Mouse (Mus musculus): ENCODE results near the gene Chrm2. TPM values are rescaled to one million over a fixed set of nuclear protein-coding genes. Genes with fewer than 3 reads are reported as not detected.

The Chrm2 gene
- polyA plus RNA-seq, 1 experiment from 2014 or later: 13.8 TPM

GRCm38 (mm10) chr6:36517242-36517641, 129.4 kb downstream of the Chrm2 start:
- ATAC-seq (ENCODE audit: insufficient number of reproducible peaks, insufficient read depth, low FRiP score, low read depth): no peak
- Histone ChIP-seq H3K36me3 (ENCODE audit: control insufficient read depth, insufficient read depth, low read length) (no peaks in the 10 kb centered on the region), H3K4me3 (ENCODE audit: control insufficient read depth in 1 of 2, insufficient read depth in 1 of 2, low read depth in 1 of 2, low read length in 2 of 2) (no peak overlapping the region), H3K4me1 (ENCODE audit: control insufficient read depth in 2 of 2, insufficient read depth in 2 of 2, low read length in 2 of 2) (peaks cover 4 to 16% of the 10 kb centered on the region in 2 experiments; a peak in 3 of 4 replicates), H3K27me3 (ENCODE audit: control insufficient read depth, insufficient read depth, low read length) (no peaks in the 10 kb centered on the region), H3K9me3 (ENCODE audit: control insufficient read depth, low read length) (no peaks in the 10 kb centered on the region), H3K27ac (replicated peaks in 1 of 2; ENCODE audit: control insufficient read depth in 1 of 2, insufficient read depth in 1 of 2, low read depth in 2 of 2, low read length in 2 of 2) (peak overlapping the region; percentile 71 to 72), H3K9ac (ENCODE audit: low read length) (no peak overlapping the region; the same call in 1 of the 2 replicates), H3K4me2 (ENCODE audit: low read length) (no peak overlapping the region)
- WGBS: 35% methylated on average over 5 of the region's 5 CpGs

DNA sequence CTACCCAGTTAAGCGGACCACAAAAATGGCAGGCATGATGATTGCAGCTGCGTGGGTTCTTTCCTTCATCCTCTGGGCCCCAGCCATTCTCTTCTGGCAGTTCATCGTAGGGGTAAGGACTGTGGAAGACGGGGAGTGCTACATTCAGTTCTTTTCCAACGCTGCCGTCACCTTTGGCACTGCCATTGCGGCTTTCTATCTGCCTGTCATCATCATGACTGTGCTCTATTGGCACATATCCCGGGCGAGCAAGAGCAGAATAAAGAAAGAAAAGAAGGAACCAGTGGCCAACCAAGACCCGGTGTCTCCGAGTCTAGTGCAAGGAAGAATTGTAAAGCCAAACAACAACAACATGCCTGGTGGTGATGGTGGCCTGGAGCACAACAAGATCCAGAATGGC, 135.7 kb downstream of the Chrm2 start:
- H3K36me3 ChIP-seq (ENCODE audit: control insufficient read depth, insufficient read depth, low read length): peaks cover 11% of the 10 kb centered on the region
- H3K9ac ChIP-seq (ENCODE audit: low read length): no peak overlapping the region
- 91% methylated on average over 11 of the region's 11 CpGs for WGBS
- H3K4me1 ChIP-seq (ENCODE audit: control insufficient read depth in 2 of 2, insufficient read depth in 2 of 2, low read length in 2 of 2): no peaks in the 10 kb centered on the region
- no peak overlapping the region for H3K27ac ChIP-seq (replicated peaks in 1 of 2; ENCODE audit: control insufficient read depth in 1 of 2, insufficient read depth in 1 of 2, low read depth in 2 of 2, low read length in 2 of 2)
- no peaks in the 10 kb centered on the region for H3K9me3 ChIP-seq (ENCODE audit: control insufficient read depth, low read length)
- no peaks in the 10 kb centered on the region for H3K27me3 ChIP-seq (ENCODE audit: control insufficient read depth, insufficient read depth, low read length)
- no peak overlapping the region for H3K4me2 ChIP-seq (ENCODE audit: low read length)
- no peak overlapping the region for H3K4me3 ChIP-seq (ENCODE audit: control insufficient read depth in 1 of 2, insufficient read depth in 1 of 2, low read depth in 1 of 2, low read length in 2 of 2)
- ATAC-seq (ENCODE audit: insufficient number of reproducible peaks, insufficient read depth, low FRiP score, low read depth): no peak

DNA sequence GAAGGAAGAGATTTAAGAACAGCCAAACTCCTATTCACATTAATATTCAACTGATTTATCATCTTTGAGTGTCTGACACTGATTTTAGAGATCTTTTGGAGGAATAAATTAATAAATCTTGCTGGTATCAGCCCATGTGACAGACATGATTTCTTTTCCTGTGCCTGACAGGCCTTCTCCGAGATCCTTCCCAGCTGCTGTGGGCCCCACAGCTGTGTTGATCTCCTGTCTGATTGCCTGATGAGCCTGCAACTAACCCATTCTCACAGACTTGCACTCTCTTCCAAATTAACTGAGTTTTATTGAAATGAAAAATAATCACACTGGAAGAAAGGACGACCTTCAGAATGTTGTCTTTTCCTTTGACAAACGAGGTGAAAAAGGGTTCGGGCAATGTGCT, 140.6 kb downstream of the Chrm2 start:
- ATAC-seq (ENCODE audit: insufficient number of reproducible peaks, insufficient read depth, low FRiP score, low read depth): no peak
- Histone ChIP-seq H3K9me3 (ENCODE audit: control insufficient read depth, low read length) (no peaks in the 10 kb centered on the region), H3K4me2 (ENCODE audit: low read length) (no peak overlapping the region), H3K4me3 (ENCODE audit: control insufficient read depth in 1 of 2, insufficient read depth in 1 of 2, low read depth in 1 of 2, low read length in 2 of 2) (no peak overlapping the region), H3K36me3 (ENCODE audit: control insufficient read depth, insufficient read depth, low read length) (peaks cover 8% of the 10 kb centered on the region), H3K4me1 (ENCODE audit: control insufficient read depth in 2 of 2, insufficient read depth in 2 of 2, low read length in 2 of 2) (no peaks in the 10 kb centered on the region), H3K27me3 (ENCODE audit: control insufficient read depth, insufficient read depth, low read length) (no peaks in the 10 kb centered on the region), H3K27ac (replicated peaks in 1 of 2; ENCODE audit: control insufficient read depth in 1 of 2, insufficient read depth in 1 of 2, low read depth in 2 of 2, low read length in 2 of 2) (no peak overlapping the region), H3K9ac (ENCODE audit: low read length) (no peak overlapping the region)
- WGBS: 74% methylated on average over 4 of the region's 4 CpGs

DNA sequence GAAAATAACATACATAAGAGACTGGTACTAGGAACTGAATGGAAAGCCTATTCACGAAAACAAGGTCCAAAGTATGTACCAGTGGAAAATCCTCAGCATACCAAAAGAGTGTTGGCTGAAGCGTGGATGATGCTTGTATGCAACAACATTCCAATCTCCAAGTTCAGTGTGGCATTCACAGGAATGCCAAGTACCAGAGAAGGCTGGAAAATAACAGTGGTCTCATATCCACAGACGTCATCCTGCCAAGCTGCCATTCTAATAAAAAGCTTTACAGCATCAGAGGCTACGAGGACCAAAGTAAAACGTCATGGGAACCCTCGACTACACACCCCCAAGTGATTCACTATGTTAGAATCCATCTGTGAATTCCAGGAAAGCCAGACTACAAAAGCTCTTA, 153.4 kb downstream of the Chrm2 start:
- Histone ChIP-seq H3K27ac (replicated peaks in 1 of 2; ENCODE audit: control insufficient read depth in 1 of 2, insufficient read depth in 1 of 2, low read depth in 2 of 2, low read length in 2 of 2) (peak overlapping the region; percentile 50 to 80), H3K4me3 (ENCODE audit: control insufficient read depth in 1 of 2, insufficient read depth in 1 of 2, low read depth in 1 of 2, low read length in 2 of 2) (no peak overlapping the region), H3K36me3 (ENCODE audit: control insufficient read depth, insufficient read depth, low read length) (no peaks in the 10 kb centered on the region), H3K4me1 (ENCODE audit: control insufficient read depth in 2 of 2, insufficient read depth in 2 of 2, low read length in 2 of 2) (peaks cover 0 to 7% of the 10 kb centered on the region in 2 experiments; a peak in 1 of 4 replicates), H3K9me3 (ENCODE audit: control insufficient read depth, low read length) (no peaks in the 10 kb centered on the region), H3K27me3 (ENCODE audit: control insufficient read depth, insufficient read depth, low read length) (no peaks in the 10 kb centered on the region), H3K4me2 (ENCODE audit: low read length) (peak overlapping the region; percentile 16), H3K9ac (ENCODE audit: low read length) (no peak overlapping the region)
- peak; percentile 61; the same call in 1 of the 2 replicates for ATAC-seq (ENCODE audit: insufficient number of reproducible peaks, insufficient read depth, low FRiP score, low read depth)
- WGBS: 25% methylated on average over 6 of the region's 6 CpGs

- no peak for ATAC-seq (ENCODE audit: insufficient number of reproducible peaks, insufficient read depth, low FRiP score, low read depth)
- Histone ChIP-seq H3K27ac (replicated peaks in 1 of 2; ENCODE audit: control insufficient read depth in 1 of 2, insufficient read depth in 1 of 2, low read depth in 2 of 2, low read length in 2 of 2) (no peak overlapping the region), H3K9ac (ENCODE audit: low read length) (no peak overlapping the region)
Measured at GRCm38 (mm10) chr6:36566886-36567285, 179.0 kb downstream of the Chrm2 start.

More at GRCm38 (mm10) chr6:36566886-36567285, 179.0 kb downstream of the Chrm2 start:
- Histone ChIP-seq H3K36me3 (ENCODE audit: control insufficient read depth, insufficient read depth, low read length) (no peaks in the 10 kb centered on the region), H3K4me1 (ENCODE audit: control insufficient read depth in 2 of 2, insufficient read depth in 2 of 2, low read length in 2 of 2) (no peaks in the 10 kb centered on the region), H3K9me3 (ENCODE audit: control insufficient read depth, low read length) (0 out of 2 replicates have a peak, but pooled peaks cover 2% of the 10 kb centered on the region), H3K27me3 (ENCODE audit: control insufficient read depth, insufficient read depth, low read length) (no peaks in the 10 kb centered on the region), H3K4me2 (ENCODE audit: low read length) (no peak overlapping the region), H3K4me3 (ENCODE audit: control insufficient read depth in 1 of 2, insufficient read depth in 1 of 2, low read depth in 1 of 2, low read length in 2 of 2) (no peak overlapping the region)
- 74% methylated on average over 2 of the region's 2 CpGs for WGBS

MicroRNAs encoded within 50 kb of the gene (microRNA counts, 519-probe panel; counts per million panel counts)
- microRNA mmu-miR-490: 322 counts per million, percentile 70 among the panel's probes with 10 or more counts

Small RNA genes lying within 50 kb of the gene (microRNA-seq; reads per million reads assigned to microRNA genes)
- 126 reads per million, percentile 54 among the genes with 10 or more reads in this experiment for gene Mir490
